Mouse (Mus musculus): ENCODE results near the gene Phex. TPM values are rescaled to one million over a fixed set of nuclear protein-coding genes. Genes with fewer than 3 reads are reported as not detected.

Gene Phex
- total and polyA plus RNA-seq, 2 experiments from 2014 or later: 0.05 TPM; not detected in 1

DNA sequence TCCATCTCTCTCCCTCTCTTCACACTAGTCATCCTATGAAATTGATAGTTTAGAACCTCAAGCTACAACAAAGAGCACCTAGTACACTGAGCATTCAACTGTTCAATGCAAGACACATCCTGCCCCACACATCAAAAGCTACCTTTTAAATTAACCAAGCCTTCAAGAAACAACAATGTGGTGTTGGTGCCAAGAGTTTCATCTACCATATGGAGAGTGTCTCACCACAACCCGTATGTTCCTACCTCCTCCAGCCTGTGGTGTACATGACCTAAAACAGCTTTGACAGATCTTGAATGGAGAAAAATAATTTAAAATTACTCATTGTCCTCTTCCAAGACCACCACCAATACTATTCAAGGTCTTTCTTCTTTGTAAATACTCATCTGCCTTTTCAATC, 106.9 kb downstream of the Phex start:
- Histone ChIP-seq H3K27me3 (ENCODE audit: control insufficient read depth, insufficient read depth, low read length) (no peaks in the 10 kb centered on the region), H3K4me3 (ENCODE audit: low read depth, low read length) (no peak overlapping the region), H3K36me3 (replicated peaks; ENCODE audit: control insufficient read depth, insufficient read depth, low read length) (no peaks in the 10 kb centered on the region), H3K4me1 (ENCODE audit: control insufficient read depth, insufficient read depth) (no peaks in the 10 kb centered on the region), H3K9me3 (replicated peaks; ENCODE audit: control insufficient read depth, low read length) (no peaks in the 10 kb centered on the region), H3K27ac (ENCODE audit: low read depth) (no peak overlapping the region), H3K4me2 (ENCODE audit: low read depth, low read length) (no peak overlapping the region), H3K9ac (replicated peaks; ENCODE audit: low read depth, low read length) (no peak overlapping the region)
- ATAC-seq (ENCODE audit: insufficient read depth, low read depth) (no peak), DNase-seq (ENCODE audit: low spot score) (no peak)
- TF ChIP-seq CTCF (IDR thresholded peaks at IDR 0.05; ENCODE audit: low read depth): no peak
- TF ChIP-seq EP300 (IDR thresholded peaks at IDR 0.05; ENCODE audit: low read depth): no peak
- 35% methylated on average over 1 of the region's 1 CpGs for WGBS

DNA sequence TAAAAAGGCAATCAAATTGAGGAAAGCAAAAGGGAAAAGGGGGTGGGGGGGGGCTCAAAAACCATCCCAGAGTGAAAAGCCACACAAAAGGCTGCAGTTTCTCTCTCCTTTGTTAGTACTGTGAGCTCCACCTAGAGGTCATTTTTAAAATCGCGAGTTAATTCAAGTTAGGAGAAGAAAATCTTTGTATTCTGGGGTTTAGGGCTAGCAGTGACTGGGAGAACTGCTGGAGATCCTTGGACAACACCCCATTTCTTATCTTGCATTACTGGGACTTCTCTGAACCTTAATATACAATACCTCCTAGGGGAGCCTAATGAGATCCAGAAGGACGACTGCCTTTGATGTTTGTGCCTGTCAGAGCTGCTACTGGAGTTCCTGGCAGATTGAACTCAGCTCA, 107.7 kb downstream of the Phex start:
- no peak for ATAC-seq (ENCODE audit: insufficient read depth, low read depth)
- Histone ChIP-seq H3K4me1 (ENCODE audit: control insufficient read depth, insufficient read depth) (no peaks in the 10 kb centered on the region), H3K27me3 (ENCODE audit: control insufficient read depth, insufficient read depth, low read length) (no peaks in the 10 kb centered on the region)

GRCm38 (mm10) chrX:157306796-157307405, 108.2 kb downstream of the Phex start:
- no peak for ATAC-seq (ENCODE audit: insufficient read depth, low read depth)
- TF ChIP-seq CTCF (IDR thresholded peaks at IDR 0.05; ENCODE audit: low read depth): no peak
- TF ChIP-seq EP300 (IDR thresholded peaks at IDR 0.05; ENCODE audit: low read depth): no peak
- WGBS: 46% methylated on average over 4 of the region's 4 CpGs

More for the DNA sequence above, 107.7 kb downstream of the Phex start:
- TF ChIP-seq CTCF (IDR thresholded peaks at IDR 0.05; ENCODE audit: low read depth): peak; percentile 45
- TF ChIP-seq EP300 (IDR thresholded peaks at IDR 0.05; ENCODE audit: low read depth): no peak
- H3K4me2 ChIP-seq (ENCODE audit: low read depth, low read length): no peak overlapping the region
- no peak overlapping the region for H3K9ac ChIP-seq (replicated peaks; ENCODE audit: low read depth, low read length)
- H3K27ac ChIP-seq (ENCODE audit: low read depth): no peak overlapping the region
- peak; percentile 9 for DNase-seq (ENCODE audit: low spot score)
- H3K36me3 ChIP-seq (replicated peaks; ENCODE audit: control insufficient read depth, insufficient read depth, low read length): no peaks in the 10 kb centered on the region
- 6% methylated on average over 3 of the region's 3 CpGs for WGBS
- H3K4me3 ChIP-seq (ENCODE audit: low read depth, low read length): no peak overlapping the region
- H3K9me3 ChIP-seq (replicated peaks; ENCODE audit: control insufficient read depth, low read length): no peaks in the 10 kb centered on the region

GRCm38 (mm10) chrX:157305852-157306232, 109.3 kb downstream of the Phex start:
- DNase-seq (ENCODE audit: low spot score): no peak
- Histone ChIP-seq H3K9ac (replicated peaks; ENCODE audit: low read depth, low read length) (no peak overlapping the region), H3K9me3 (replicated peaks; ENCODE audit: control insufficient read depth, low read length) (no peaks in the 10 kb centered on the region), H3K4me2 (ENCODE audit: low read depth, low read length) (no peak overlapping the region), H3K36me3 (replicated peaks; ENCODE audit: control insufficient read depth, insufficient read depth, low read length) (no peaks in the 10 kb centered on the region), H3K4me1 (ENCODE audit: control insufficient read depth, insufficient read depth) (no peaks in the 10 kb centered on the region), H3K4me3 (ENCODE audit: low read depth, low read length) (no peak overlapping the region), H3K27me3 (ENCODE audit: control insufficient read depth, insufficient read depth, low read length) (no peaks in the 10 kb centered on the region), H3K27ac (ENCODE audit: low read depth) (no peak overlapping the region)
- ATAC-seq (ENCODE audit: insufficient read depth, low read depth): no peak
- 67% methylated on average over 5 of the region's 5 CpGs for WGBS
- TF ChIP-seq CTCF (IDR thresholded peaks at IDR 0.05; ENCODE audit: low read depth) (no peak), EP300 (IDR thresholded peaks at IDR 0.05; ENCODE audit: low read depth) (no peak)

More at GRCm38 (mm10) chrX:157306796-157307405, 108.2 kb downstream of the Phex start:
- no peak for DNase-seq (ENCODE audit: low spot score)
- no peaks in the 10 kb centered on the region for H3K27me3 ChIP-seq (ENCODE audit: control insufficient read depth, insufficient read depth, low read length)
- H3K9me3 ChIP-seq (replicated peaks; ENCODE audit: control insufficient read depth, low read length): no peaks in the 10 kb centered on the region
- H3K36me3 ChIP-seq (replicated peaks; ENCODE audit: control insufficient read depth, insufficient read depth, low read length): no peaks in the 10 kb centered on the region
- H3K4me3 ChIP-seq (ENCODE audit: low read depth, low read length): no peak overlapping the region
- no peak overlapping the region for H3K4me2 ChIP-seq (ENCODE audit: low read depth, low read length)
- no peak overlapping the region for H3K9ac ChIP-seq (replicated peaks; ENCODE audit: low read depth, low read length)
- no peaks in the 10 kb centered on the region for H3K4me1 ChIP-seq (ENCODE audit: control insufficient read depth, insufficient read depth)
- no peak overlapping the region for H3K27ac ChIP-seq (ENCODE audit: low read depth)

GRCm38 (mm10) chrX:157305193-157305851, 109.8 kb downstream of the Phex start:
- Histone ChIP-seq H3K4me3 (ENCODE audit: low read depth, low read length) (no peak overlapping the region), H3K4me2 (ENCODE audit: low read depth, low read length) (no peak overlapping the region), H3K36me3 (replicated peaks; ENCODE audit: control insufficient read depth, insufficient read depth, low read length) (no peaks in the 10 kb centered on the region), H3K27me3 (ENCODE audit: control insufficient read depth, insufficient read depth, low read length) (no peaks in the 10 kb centered on the region), H3K9ac (replicated peaks; ENCODE audit: low read depth, low read length) (no peak overlapping the region), H3K9me3 (replicated peaks; ENCODE audit: control insufficient read depth, low read length) (no peaks in the 10 kb centered on the region), H3K27ac (ENCODE audit: low read depth) (no peak overlapping the region), H3K4me1 (ENCODE audit: control insufficient read depth, insufficient read depth) (no peaks in the 10 kb centered on the region)
- TF ChIP-seq CTCF (IDR thresholded peaks at IDR 0.05; ENCODE audit: low read depth) (no peak), EP300 (IDR thresholded peaks at IDR 0.05; ENCODE audit: low read depth) (no peak)
- no peak for ATAC-seq (ENCODE audit: insufficient read depth, low read depth)
- 32% methylated on average over 6 of the region's 6 CpGs for WGBS
- DNase-seq (ENCODE audit: low spot score): no peak
